Mouse (Mus musculus) embryo, embryonic 11.5 days (tissue): ENCODE data around the gene Ahnak.
"Not testable (repeated sequence)": the region's sequence is repeated elsewhere in the genome, so short reads cannot be mapped to it uniquely, and the experiment has no call there.

ENCODE experiments used
- DNase-seq: peaks from one replicate; pipeline ENCODE4 v3.0.0-alpha.2; 2012; ENCODE audit warnings: low read depth, low spot score

Ahnak gene

DNA sequence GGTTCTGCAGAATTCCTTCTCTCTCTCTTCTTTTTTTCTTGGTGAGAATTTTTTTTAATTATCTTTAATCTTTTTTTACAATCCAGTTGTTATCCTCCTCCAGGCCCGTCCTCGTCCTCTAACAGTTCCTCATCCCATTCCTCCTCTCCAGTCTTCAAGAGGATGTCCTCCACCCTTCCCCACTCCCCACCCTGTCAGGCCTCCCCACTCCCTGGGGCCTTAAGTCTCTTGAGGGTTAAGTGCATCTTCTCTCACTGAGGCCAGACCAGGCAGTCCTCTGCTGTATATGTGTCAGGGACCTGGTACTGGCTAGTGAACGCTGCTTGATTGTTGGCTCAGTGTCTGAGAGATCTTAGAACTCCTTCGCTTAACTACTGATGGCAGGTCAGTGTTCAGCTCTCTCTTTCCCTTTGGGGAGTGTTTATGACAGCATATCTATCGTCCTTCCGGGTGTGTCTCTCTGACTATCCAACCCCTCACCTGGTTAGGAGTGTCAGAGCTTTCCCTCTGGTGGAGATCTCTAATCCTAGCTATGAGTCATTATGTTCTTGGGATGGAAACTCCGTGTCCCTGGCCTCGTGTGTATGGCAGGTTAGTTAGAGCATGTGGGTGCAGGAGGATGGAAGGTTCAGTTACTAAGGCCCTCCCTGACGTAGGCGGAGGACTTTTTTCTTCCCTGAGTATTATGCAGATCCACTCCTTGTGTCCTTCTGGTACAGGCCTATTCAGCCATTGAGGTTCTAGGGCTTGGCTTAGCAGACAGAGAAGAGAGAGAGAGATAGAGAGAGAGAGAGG is 5.9 kb downstream of the Ahnak start:
- DNase-seq = no peak

DNA sequence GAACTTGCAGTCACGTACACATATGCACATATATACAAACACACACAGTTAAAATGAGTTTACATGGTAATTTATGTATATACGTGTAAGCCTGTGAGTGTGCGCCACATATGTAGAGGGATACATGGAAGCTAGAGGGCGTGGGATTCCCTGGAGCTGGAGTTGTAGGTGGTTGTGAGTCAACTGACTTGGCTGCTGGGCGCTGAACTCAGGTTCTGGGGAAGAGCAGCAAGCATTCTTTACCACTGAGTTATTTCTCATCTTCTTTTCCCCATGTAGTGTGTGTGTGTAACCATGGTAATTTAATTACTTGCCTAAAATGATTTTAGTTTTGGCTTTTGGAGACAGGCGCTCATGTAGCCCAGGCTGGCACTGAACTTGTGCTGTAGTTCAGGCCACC is 7.5 kb downstream of the Ahnak start:
- no peak for DNase-seq

DNA sequence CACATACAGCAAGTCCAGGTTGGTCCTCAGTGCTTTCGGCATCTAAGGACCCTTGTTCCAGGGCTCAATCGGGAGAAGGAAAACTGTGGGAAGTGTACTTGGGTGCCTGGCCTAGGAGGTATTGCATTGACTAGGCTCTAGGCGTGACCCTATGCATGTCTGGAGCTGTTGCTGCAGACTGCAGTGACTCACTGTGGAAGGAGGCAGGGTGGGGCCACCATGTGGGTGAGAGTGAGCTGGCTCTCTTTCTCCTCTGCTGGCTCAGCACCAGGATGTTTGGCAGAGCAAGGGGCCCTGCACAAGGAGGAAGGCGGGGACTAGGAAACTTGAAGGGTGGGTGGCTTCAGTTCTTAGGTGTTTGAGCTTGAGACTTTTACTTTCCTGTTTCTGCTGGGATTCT is 8.5 kb downstream of the Ahnak start:
- DNase-seq = no peak

DNA sequence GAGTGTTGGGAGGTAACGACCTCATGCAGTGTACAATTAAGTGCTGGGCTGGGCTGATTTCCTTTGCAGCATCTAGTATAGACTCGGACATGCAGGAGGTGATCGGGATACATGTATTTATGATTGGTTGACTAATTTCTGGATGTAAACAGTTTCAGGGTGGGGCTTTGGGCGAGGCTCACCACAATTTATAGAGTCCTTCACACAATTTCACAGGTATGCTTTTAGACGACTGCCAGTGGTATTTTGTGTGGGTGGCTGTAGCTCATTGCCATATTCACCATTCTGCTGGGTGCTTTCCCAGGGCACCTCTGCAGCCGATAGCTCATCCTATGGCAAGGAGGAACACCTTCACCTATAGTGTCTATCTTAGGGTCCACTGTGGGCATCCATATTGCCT is 9.5 kb downstream of the Ahnak start:
- no peak for DNase-seq

DNA sequence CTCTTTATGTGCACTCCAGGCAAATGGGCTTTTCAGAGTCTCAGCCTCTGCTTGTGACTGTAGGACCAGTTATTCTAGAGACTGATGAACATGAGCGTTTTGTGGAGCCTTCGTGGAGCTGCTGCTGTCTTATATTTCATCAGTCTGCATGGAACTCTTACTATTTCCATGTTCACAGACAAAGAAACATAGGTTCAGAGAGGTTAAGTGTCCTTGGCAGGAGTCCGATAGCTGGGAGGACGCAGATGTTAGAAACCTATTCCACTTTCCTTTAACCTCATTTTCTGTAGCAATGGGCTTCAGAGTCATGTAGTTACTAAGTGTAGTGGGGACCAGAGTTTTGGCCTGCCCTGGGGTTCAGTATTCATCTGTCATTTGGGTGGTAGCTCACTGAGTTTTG is 10.1 kb downstream of the Ahnak start:
- no peak for DNase-seq

DNA sequence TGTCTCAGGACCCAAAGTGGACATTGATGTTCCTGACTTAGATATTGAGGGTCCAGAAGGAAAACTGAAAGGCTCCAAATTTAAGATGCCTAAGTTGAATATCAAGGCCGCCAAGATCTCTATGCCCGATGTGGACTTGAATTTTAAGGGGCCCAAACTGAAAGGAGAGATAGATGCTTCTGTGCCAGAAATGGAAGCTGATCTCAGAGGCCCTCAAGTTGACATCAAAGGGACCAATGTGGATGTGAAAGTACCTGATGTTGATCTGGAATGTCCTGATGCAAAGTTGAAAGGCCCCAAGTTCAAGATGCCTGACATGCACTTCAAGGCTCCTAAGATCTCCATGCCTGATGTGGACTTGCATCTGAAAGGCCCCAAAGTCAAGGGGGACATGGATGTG is 17.8 kb downstream of the Ahnak start:
- DNase-seq = not testable (repeated sequence)

DNA sequence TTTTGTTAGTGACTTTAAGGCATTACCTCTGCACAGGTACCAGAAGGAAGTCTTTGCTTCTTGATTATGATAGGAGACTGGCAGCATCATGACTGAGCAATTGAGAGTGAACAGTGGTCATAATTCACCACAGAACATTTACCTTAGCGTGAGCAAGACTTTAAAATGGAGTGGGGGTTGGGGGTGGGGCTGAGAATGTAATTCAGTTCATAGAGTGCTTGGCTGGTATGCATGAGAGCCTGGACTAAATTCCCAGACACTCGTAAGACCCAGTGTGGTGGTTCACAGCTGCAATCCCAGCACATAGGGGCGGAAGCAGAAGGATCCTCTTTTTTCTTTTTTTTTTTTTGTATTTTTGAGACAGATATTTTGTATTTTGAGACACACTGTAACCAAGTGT is 30.2 kb downstream of the Ahnak start:
- DNase-seq = no peak

DNA sequence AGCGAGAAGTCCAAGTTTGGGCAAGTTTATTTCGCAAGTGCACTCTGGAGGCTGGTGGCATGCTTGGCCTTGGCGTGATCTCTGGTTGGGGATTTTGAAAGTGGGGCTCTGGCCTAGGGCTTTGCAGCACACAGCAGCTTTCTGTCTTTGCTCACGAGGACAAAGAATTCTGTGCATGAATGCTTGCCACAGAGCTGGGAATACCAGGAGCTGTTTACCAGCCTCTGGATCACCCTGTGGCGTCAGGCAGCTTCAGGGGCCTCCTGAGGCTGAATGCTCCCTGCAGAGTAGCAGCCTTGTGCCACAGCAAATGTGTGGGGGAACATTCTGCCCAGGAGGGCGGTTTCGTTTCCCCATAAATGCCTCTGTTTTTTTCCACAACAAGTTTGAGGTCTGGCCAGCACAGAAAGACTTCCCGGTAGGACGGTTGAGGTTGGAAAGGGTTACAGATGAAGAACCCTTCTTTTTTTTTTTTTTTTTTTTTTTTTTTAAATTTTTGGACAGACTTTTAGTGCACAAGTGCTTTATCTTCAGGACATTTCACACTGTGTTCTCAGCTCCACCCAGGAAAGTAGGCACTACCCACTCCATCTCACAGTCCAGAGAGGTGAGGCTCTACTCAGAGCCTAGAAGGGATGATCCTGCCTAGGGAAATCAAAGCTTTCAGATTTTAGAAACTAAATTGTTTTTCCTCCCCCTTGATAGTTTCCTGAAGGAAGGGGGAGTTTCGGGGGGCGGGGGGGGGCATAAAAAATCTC is 34.1 kb downstream of the Ahnak start:
- DNase-seq = no peak

DNA sequence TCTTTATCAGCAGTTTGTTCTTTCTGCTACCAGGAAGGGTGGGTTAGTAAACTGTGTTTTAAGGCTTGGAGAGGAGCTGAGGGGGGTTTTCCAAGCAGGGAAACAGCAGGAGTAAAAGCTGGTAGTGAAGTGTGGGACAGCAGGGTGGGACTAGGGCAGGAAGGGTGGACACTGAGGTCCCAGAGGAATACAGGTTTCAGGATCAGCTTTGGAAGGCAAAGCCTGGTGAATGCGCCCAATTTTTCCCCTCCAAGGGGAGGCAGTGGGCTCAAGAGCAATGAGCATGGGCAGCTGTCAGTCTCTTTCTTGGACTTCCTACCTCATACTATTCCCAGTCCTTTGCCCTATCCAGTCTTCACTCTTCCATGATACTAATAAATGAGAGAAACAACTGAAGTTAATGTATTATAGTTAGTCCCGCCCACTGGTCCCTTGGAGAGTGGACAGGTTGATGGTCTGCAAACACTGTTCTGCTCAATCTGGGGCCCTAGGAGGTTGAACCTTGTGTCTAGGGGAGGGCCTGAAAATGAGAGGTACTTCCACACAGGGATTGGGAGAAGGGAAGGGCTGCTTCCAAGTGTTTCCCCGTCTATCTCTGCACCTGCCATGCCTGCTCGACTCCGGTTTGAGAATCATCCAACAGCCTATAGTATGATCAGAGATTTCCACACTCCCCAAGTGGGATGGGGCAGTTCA is 36.6 kb downstream of the Ahnak start:
- DNase-seq = no peak

DNA sequence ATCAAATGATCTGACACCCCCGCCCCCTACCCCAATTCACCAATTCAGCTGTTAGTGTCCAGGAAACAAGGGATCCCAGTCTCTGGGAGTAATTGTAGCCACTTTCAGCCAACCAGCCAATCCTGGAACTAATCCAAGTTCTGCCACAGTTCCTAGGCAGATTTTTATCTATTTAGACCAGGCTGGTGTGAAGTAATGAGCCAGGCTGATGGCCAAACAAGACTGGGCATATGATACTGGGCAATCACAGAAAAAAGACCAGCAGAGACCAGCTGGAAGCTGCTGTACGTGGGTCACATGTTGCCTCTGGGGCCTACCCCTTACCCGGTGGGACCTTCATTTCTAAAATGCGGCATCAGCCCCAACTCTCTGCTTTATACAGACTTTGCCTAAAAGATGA is 37.5 kb downstream of the Ahnak start:
- DNase-seq = no peak

DNA sequence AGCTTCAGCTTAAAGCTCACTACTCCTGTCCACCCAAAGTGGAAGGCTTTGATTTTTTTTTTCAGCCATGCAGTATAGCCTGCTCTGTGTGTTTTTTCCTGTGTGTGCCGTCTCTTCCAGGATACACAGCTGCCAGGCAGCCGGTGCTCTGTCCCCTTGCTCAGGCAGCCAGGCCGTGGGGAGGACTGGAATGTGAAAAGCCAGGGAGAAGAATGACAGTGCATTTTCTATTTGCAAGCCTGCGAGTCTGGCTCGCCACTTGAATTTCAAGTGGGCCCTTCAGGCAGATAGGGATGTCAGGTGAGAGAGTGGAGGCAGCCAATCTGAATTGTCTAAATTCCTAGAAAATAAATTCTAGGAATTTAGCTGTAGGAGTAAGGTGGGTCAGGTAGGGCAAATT is 38.7 kb downstream of the Ahnak start:
- no peak for DNase-seq

DNA sequence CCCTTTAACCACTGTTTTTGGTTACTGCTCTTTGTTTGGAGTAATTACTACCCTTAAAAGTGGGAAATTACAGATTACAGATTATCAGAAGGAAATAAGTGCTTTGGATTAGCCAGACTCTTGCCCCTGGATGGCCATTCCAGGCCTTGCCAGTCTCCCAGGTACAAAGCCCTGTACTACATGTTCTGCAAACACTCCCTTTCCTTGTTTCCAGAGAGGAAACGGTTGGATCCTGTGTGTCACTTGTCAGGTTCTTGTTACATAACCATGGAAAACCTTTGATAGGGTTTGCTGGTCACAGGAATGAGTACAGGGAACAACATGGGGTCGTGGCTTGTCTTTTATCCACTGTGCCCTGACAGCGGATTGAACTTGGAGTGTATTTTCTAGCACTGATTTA is 39.3 kb downstream of the Ahnak start:
- no peak for DNase-seq

DNA sequence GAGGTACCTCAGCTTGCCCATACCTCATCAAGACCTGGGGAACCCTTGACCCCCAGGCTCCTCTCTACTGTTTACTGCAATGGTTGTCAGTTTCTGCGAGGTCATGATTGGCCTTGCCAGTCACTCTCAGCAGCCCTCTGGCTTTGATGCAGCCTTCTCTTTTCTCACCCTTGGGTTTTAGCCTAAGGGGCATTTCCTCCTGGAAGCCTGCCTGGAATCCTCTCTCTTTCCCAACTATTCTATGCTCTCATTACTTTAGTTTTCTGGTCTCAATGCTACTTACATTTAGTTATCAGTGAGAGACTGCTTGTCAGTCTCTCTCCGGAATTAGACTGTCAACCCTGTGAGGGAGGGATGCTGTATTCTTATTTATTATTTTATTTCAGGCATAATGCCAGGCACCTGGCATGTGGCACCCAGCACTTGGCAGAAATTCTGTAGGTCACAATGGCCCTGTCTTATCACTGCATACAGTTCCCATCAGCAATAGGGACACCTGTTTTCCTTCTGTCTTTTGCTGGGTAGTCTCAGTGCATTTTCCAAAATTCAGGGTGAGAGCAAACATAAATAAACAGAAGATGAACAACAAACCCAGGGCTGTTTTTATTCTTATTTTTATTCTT is 40.7 kb downstream of the Ahnak start:
- no peak for DNase-seq

DNA sequence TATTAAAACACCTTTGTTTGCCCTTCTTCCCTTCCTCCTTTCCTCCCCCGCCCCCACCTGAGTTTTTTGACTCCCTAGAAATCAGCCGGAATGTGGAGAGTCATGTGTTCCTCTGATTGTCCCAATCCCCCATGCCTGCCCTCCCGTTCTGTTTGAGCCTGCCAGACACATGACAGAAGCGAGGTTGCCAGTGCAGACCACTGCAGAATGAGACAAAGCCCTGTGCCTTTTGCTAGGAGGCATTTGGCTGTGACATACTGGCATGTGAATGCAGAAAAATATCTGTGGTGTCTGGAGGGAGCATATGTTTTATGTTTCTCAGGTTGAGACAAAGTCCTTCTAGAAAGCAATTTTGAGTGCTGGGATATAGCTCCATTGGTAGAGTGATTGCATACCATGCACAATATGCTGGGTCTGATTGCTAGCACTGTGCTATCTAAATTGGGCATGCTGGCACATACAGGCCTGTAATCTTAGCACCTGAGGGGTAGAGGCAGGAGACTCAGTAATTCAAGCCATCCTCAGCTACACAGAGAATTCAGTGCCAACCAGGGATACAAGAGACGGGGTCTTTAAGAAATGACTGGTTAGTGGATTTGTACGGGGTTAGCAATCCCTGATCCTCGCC is 43.5 kb downstream of the Ahnak start:
- no peak for DNase-seq

DNA sequence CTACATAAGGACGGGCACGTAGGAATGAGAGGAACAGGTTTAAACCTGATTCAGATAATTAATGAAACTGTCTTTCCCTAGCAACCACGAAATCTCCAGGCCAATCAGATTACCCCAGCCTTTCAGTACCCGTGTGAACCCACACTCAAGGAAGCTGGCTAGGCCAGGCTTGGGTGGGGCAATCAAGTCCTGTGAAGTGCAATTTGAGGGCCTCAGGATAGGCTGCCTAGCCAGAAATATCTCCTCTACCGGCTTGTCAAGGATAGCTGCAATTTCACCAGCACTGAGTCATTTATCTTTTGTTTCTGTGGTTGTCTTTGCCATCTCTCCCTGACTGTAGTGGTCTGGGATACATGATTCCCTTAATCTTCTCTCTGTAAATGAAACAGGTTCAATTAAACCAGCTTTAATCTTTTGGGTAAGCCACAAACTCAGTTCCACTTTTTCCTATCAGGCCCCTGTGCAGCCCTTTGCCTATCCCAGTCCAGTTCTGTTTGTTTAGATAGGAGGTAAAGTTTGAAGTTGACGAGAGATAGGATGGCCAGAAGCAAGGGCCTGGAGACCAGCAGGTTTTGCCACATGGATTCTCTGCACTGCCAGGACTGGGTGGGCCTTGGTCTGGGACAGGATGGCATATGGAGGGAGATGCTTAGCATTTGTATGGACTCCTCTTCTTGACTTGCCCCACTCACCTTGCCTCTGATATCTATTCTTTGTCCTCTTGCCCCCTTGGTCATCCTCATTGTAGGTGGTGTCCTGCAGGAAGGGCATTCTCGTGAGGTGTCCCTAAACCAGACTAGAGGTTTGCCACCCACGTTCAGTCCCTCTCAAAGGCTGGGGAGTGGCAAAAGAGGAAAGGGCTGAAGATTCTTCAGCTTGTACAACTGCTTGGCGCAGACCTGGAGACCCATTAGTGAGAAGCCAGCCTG is 44.6 kb downstream of the Ahnak start:
- no peak for DNase-seq

DNA sequence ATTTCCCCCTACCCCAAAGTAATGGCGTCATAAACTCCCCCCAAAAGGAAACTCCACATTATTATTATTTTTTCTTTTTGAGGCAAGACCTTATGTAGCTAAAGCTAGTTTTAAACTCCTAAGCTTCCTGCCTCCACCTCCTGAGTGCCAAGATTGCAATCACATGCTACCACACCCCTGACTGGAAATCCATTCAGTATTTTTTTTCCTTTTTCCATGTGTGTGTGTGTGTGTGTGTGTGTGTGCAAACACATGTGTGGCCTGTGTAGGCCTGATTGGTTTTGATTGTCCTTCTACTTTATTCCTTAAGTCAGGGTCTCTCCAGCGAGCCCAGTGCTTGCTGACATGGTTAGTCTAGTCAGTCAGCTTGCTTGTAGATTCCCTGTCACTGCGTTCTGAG is 45.4 kb downstream of the Ahnak start:
- DNase-seq = no peak

DNA sequence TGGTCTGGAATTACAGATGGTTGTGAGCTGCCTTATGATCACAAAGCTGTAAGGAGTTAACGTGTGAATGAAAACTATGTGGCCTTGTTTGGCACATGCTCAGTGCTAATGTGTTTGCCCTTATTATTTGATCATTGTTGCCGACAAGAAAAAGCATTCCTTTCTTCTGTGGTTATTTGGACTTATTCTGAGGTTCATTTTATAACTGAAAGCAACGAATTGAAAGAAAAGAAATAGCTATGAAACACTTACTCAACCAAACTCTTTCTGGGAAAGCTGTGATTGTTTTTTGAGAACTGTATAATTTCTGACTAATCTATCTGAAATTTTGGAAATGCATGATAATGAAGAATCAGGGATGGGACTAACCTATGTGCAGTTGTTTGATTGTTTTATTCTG is 46.0 kb downstream of the Ahnak start:
- no peak for DNase-seq

DNA sequence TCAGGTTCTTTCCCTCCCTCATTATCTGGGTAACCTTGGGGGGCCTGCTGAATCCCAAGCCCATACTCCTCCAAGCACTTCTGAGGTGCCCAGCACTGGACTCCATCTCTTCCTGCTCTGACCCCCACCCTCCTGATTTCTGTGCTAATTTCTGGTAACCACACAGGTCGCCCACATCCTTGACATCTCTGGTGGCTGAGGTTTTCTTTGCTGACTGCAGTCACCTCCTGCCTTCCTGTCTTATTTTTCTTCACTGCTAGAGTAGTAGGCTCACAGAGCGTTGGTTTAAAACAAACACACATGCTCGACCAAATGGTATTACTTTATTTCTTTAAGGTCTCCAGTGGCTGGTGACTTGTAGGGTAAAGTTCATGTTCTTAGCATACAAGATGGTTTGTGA is 49.1 kb downstream of the Ahnak start:
- no peak for DNase-seq

DNA sequence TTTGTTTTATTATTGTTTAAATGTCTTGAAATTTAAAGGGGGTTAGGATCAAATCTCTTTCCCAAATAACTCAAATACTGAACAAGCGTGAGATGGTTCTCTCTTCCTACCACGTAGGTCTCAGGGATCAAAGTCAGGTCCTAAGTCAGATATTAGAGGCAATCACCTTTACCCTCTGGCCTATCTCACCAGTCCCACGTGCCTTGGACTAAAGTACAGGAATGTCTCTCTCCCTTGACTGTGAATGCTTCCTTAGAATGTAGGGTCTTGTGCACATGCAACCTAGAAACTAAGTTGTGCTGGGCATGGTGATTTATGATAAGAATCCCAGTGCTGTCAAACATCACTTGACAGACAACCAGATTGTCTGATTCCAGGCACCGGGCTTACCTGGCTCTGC is 50.2 kb downstream of the Ahnak start:
- no peak for DNase-seq

DNA sequence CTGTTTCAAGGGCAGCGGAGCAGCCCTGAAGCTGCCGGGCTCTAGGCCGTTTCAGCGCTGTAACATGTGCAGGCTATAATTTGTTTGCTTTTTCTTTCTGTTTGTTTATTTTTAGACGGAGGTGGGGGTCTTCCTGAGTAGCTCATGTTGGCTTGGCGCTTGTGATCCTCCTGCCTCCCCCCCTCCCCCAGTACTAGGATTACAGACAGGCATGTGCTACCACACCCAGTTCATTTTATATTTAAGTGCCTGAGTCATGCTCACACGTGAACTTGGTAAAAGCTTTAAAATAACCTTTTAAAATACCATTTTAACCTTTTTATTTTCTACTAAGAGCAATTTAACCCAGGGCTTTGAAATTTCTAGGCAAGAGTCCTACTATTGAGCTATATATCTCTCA is 50.8 kb downstream of the Ahnak start:
- DNase-seq = no peak

DNA sequence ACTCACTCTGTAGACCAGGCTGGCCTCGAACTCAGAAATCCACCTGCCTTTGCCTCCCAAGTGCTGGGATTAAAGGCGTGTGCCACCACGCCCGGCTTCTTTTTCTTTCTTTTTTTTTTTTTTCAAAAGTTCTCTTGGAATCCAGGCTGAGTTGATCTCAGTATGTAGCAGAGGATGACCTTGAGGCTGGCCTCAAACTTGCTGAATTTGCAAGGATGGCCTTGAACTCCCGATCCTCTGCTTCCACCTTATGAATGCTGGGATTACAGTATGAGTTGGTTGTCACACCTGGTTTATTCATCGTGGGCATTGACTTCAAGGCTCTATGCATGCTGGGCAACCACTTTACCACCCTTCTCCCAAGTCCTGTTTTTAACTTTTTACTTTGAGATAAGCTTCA is 51.6 kb downstream of the Ahnak start:
- no peak for DNase-seq
